Comparison of ENCODE assay signal across 8 mouse cellular contexts in the genomic region with DNA sequence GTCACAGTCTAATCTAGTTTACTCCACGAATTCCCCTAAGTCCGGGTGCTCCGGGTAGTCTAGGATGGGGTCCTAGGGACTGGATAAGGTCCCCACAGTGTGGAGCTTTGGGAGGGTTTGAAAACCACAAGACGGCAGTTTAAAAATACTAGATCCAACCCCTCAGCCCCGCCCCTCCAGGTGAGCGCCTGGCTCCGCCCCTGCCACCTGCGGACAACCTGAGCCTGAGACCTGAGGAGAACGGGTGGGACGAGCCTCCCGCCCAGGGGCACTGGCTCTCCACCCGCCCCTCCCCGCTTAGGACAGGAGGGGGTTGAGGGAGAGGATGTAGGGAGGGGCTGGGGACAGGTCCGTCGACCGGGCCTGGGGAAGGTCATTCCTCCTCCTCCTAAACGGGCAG. TPM values are rescaled to one million over a fixed set of nuclear protein-coding genes. Genes with fewer than 3 reads are reported as not detected.
DNase-seq lines count a peak whose midpoint lies in the region; ATAC-seq and TF ChIP-seq lines count a peak whose summit lies in the region.

No protein-coding gene starts in this region.

- H3K36me3 ChIP-seq in G1E (replicated peaks) = no peaks in the 10 kb centered on the region
- H3K36me3 ChIP-seq in forebrain, embryonic 11.5 days (ENCODE audit: control insufficient read depth, insufficient read depth, low read length) = no peaks in the 10 kb centered on the region
- no peaks in the 10 kb centered on the region for H3K36me3 ChIP-seq in kidney, embryonic 14.5 days (ENCODE audit: control insufficient read depth, insufficient read depth, low read length)

- peaks cover 58% of the 10 kb centered on the region for H3K27me3 ChIP-seq in G1E (ENCODE audit: insufficient read depth, low read length)
- peaks cover 15% of the 10 kb centered on the region for H3K27me3 ChIP-seq in forebrain, embryonic 11.5 days (ENCODE audit: control insufficient read depth, insufficient read depth, low read length)
- peaks cover 24% of the 10 kb centered on the region for H3K27me3 ChIP-seq in kidney, embryonic 14.5 days (ENCODE audit: control insufficient read depth, insufficient read depth, low read length)

- ATAC-seq in G1E (ENCODE audit: extremely low read depth, insufficient number of reproducible peaks, low FRiP score, poor library complexity, severe bottlenecking) = no peak
- no peak for ATAC-seq in forebrain, embryonic 11.5 days (replicated peaks; ENCODE audit: low FRiP score)
- no peak; the same call in 1 of the 2 replicates for ATAC-seq in kidney, embryonic 14.5 days (ENCODE audit: low FRiP score, low TSS enrichment)

- peaks cover 55% of the 10 kb centered on the region for H3K4me1 ChIP-seq in G1E (ENCODE audit: insufficient read depth, low read depth, low read length)
- peaks cover 2% of the 10 kb centered on the region; the same call in 1 of the 2 replicates for H3K4me1 ChIP-seq in forebrain, embryonic 11.5 days (replicated peaks; ENCODE audit: control insufficient read depth, insufficient read depth, low read length)
- H3K4me1 ChIP-seq in kidney, embryonic 14.5 days (ENCODE audit: control insufficient read depth, insufficient read depth, low read length) = peaks cover 16% of the 10 kb centered on the region; the same call in 1 of the 2 replicates

- H3K27ac ChIP-seq in forebrain, embryonic 11.5 days (ENCODE audit: low read depth, low read length) = no peak overlapping the region
- peak overlapping the region; percentile 42; the same call in 1 of the 2 replicates for H3K27ac ChIP-seq in kidney, embryonic 14.5 days (ENCODE audit: low read depth, low read length)

- WGBS in forebrain, embryonic 11.5 days = 12% methylated on average over 17 of the region's 17 CpGs
- 12% methylated on average over 17 of the region's 17 CpGs for WGBS in kidney, embryonic 14.5 days

- TF ChIP-seq CTCF in G1E (IDR thresholded peaks at IDR 0.05; ENCODE audit: low read depth, low read length) = no peak

- no peaks in the 10 kb centered on the region for H3K9me3 ChIP-seq in G1E (replicated peaks)
- no peaks in the 10 kb centered on the region for H3K9me3 ChIP-seq in forebrain, embryonic 11.5 days (ENCODE audit: control insufficient read depth, low read length)
- H3K9me3 ChIP-seq in kidney, embryonic 14.5 days (ENCODE audit: control insufficient read depth, low read length) = no peaks in the 10 kb centered on the region

- H3K4me2 ChIP-seq in forebrain, embryonic 11.5 days (ENCODE audit: low read depth, low read length, severe bottlenecking) = peak overlapping the region; percentile 9; the same call in 1 of the 2 replicates
- peak overlapping the region; percentile 85 for H3K4me2 ChIP-seq in kidney, embryonic 14.5 days (replicated peaks; ENCODE audit: low read depth, low read length)

- no peak for DNase-seq in G1E (ENCODE audit: low spot score)
- DNase-seq in forebrain, embryonic 11.5 days (ENCODE audit: low spot score) = no peak
- peak; percentile 81 for DNase-seq in lung, postnatal 10 days
- no peak for DNase-seq in frontal cortex, postnatal 14 days (ENCODE audit: low spot score in 2 of 2)
- DNase-seq in layer of hippocampus, adult 9-11 months = no peak
- DNase-seq in ovary, postnatal 14 days (ENCODE audit: low spot score) = no peak
- no peak for DNase-seq in testis, postnatal 14 days (ENCODE audit: low spot score)

- H3K9ac ChIP-seq in forebrain, embryonic 11.5 days (ENCODE audit: low read length) = no peak overlapping the region
- H3K9ac ChIP-seq in kidney, embryonic 14.5 days (ENCODE audit: low read depth, low read length) = peak overlapping the region; percentile 34

- H3K4me3 ChIP-seq in G1E (ENCODE audit: low read depth, low read length) = peak overlapping the region; percentile 23; the same call in 1 of the 2 replicates
- peak overlapping the region; percentile 45; the same call in 1 of the 2 replicates for H3K4me3 ChIP-seq in forebrain, embryonic 11.5 days (ENCODE audit: low read depth, low read length)
- H3K4me3 ChIP-seq in kidney, embryonic 14.5 days (ENCODE audit: low read length) = peak overlapping the region; percentile 52

RNA-seq across cellular contexts. Expression of a gene that starts 6.7 kb away (rescaled TPM):
- 0.44 TPM in 1 of 2 replicates, not detected in the other for total RNA-seq in G1E (2014; fragmentation: Nextera tagmentation)
- total RNA-seq in G1E (2017) = 1.8 and 1.9 TPM in 2 replicates
- 1.4 and 1.6 TPM in 2 replicates for polyA plus RNA-seq in G1E (2012)
- polyA plus RNA-seq in forebrain, embryonic 11.5 days (2014; fragmentation: Nextera tagmentation; extraction: Ambion mirVana) = 10.1 and 11.9 TPM in 2 replicates
- 7.6 and 11.6 TPM in 2 replicates for polyA plus RNA-seq in kidney, embryonic 14.5 days (2014; fragmentation: Nextera tagmentation; extraction: Ambion mirVana)

RNA-seq across cellular contexts. Expression of a gene that starts 8.0 kb away (rescaled TPM):
- total RNA-seq in G1E (2014; fragmentation: Nextera tagmentation) (58.0 and 62.2 TPM in 2 replicates), G1E (2017) (58.8 and 66.6 TPM in 2 replicates)
- polyA plus RNA-seq in G1E (2012) = 266 and 331 TPM in 2 replicates
- polyA plus RNA-seq in forebrain, embryonic 11.5 days (2014; fragmentation: Nextera tagmentation; extraction: Ambion mirVana) = 74.1 and 74.9 TPM in 2 replicates
- polyA plus RNA-seq in kidney, embryonic 14.5 days (2014; fragmentation: Nextera tagmentation; extraction: Ambion mirVana) = 25.4 and 60.7 TPM in 2 replicates

RNA-seq across cellular contexts. Expression of a gene that starts 18.0 kb away (rescaled TPM):
- total RNA-seq in G1E (2014; fragmentation: Nextera tagmentation) (36.2 and 44.6 TPM in 2 replicates), G1E (2017) (27.9 and 38.9 TPM in 2 replicates)
- 113 and 130 TPM in 2 replicates for polyA plus RNA-seq in G1E (2012)
- 36.2 and 42.0 TPM in 2 replicates for polyA plus RNA-seq in forebrain, embryonic 11.5 days (2014; fragmentation: Nextera tagmentation; extraction: Ambion mirVana)
- polyA plus RNA-seq in kidney, embryonic 14.5 days (2014; fragmentation: Nextera tagmentation; extraction: Ambion mirVana) = 51.4 and 52.7 TPM in 2 replicates

RNA-seq across cellular contexts. Expression of a gene that starts 18.0 kb away (rescaled TPM):
- total RNA-seq in G1E (2014; fragmentation: Nextera tagmentation) (75.6 and 78.6 TPM in 2 replicates), G1E (2017) (186 and 206 TPM in 2 replicates)
- 612 and 631 TPM in 2 replicates for polyA plus RNA-seq in G1E (2012)
- 147 and 154 TPM in 2 replicates for polyA plus RNA-seq in forebrain, embryonic 11.5 days (2014; fragmentation: Nextera tagmentation; extraction: Ambion mirVana)
- 240 and 276 TPM in 2 replicates for polyA plus RNA-seq in kidney, embryonic 14.5 days (2014; fragmentation: Nextera tagmentation; extraction: Ambion mirVana)

RNA-seq across cellular contexts. Expression of a gene that starts 32.0 kb away (rescaled TPM):
- total RNA-seq in G1E (2014; fragmentation: Nextera tagmentation) = not detected in 2 replicates
- total RNA-seq in G1E (2017) = 0.05 and 0.06 TPM in 2 replicates
- 0.07 TPM in 1 of 2 replicates, not detected in the other for polyA plus RNA-seq in G1E (2012)
- 2.6 and 4.0 TPM in 2 replicates for polyA plus RNA-seq in forebrain, embryonic 11.5 days (2014; fragmentation: Nextera tagmentation; extraction: Ambion mirVana)
- polyA plus RNA-seq in kidney, embryonic 14.5 days (2014; fragmentation: Nextera tagmentation; extraction: Ambion mirVana) = 5.4 and 7.0 TPM in 2 replicates
